Mouse (Mus musculus) thymus, adult 2 months (tissue): ENCODE data around the gene Ncoa7.

Experiments
- CTCF ChIP-seq: fragments of 200-500 bp; IDR thresholded peaks from 2 replicates; pipeline ENCODE4 v1.5.1; 2012; ENCODE audit warnings: mild to moderate bottlenecking, control low read depth, low read length, moderate library complexity, borderline replicate concordance; ENCODE audit not compliant: control insufficient read depth, poor library complexity, insufficient read depth; ENCODE audit errors: extremely low read depth
- POLR2A ChIP-seq: fragments of 200-500 bp; IDR thresholded peaks from 2 replicates; pipeline ENCODE4 v1.6.1; 2012; ENCODE audit warnings: mild to moderate bottlenecking, low read length, control low read depth, moderate library complexity; ENCODE audit not compliant: control insufficient read depth, poor library complexity, insufficient read depth; ENCODE audit errors: extremely low read depth

- TF ChIP-seq POLR2A (no peak), CTCF (no peak)
Measured at GRCm38 (mm10) chr10:30771417-30772158, 31.5 kb downstream of the Ncoa7 start.
